Mouse (Mus musculus): ENCODE measurements around the gene Tnni3k.

Gene Tnni3k

DNA sequence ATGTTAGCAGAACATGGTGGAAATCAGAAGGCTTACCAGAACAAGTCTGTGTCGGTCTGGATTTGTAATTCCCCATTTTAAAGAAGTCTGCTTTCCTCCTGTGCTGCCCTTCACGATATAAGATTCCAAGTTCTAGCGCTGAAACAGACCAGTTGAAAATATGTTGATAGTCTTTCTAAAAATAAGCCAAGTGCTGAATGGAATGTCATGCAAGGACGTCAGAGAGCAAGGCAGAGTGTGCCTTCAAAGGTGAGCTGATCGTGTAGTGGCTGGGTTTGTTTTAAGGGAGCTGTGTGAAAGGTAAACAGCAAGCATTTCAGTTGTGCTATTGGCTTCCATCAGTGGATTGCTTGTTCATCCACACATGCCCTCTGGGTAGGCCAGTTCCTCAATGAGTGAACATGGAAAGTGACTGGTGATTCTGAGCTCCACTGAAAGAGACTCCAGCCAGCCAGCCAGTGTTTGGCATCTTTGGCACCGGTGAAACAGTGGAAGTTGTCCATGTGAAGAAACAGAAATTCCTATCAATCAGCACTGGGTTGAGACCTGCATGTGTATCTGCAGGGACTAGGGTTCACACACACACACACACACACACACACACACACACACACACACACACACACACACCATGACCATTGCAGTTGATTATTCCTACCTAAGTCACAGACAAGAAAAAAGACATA lies at the start of gene Tnni3k:
Tnni3k (minus strand) TSS at position 177 of the 686 bp plus-strand sequence.
- DNase-seq: no peak

DNA sequence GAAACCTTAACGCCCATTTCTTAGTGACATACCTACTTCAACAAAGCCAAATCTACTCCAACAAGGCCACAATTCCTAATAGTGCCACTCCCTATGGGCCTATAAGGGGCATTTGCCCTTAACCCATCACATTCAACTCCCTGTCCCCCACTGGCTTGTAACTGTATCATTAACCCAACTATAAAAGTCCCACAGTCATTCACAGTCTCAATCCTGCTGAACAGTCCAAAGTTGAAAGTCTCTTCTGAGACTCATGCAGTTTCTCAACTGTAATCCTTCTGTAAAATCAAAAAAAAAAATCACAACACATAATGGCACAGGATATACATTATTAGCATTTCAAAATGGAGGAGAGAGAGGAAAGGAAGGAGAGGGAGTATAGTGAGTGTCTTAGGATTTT lies 44.1 kb upstream of the Tnni3k start:
- DNase-seq: peak; percentile 51

DNA sequence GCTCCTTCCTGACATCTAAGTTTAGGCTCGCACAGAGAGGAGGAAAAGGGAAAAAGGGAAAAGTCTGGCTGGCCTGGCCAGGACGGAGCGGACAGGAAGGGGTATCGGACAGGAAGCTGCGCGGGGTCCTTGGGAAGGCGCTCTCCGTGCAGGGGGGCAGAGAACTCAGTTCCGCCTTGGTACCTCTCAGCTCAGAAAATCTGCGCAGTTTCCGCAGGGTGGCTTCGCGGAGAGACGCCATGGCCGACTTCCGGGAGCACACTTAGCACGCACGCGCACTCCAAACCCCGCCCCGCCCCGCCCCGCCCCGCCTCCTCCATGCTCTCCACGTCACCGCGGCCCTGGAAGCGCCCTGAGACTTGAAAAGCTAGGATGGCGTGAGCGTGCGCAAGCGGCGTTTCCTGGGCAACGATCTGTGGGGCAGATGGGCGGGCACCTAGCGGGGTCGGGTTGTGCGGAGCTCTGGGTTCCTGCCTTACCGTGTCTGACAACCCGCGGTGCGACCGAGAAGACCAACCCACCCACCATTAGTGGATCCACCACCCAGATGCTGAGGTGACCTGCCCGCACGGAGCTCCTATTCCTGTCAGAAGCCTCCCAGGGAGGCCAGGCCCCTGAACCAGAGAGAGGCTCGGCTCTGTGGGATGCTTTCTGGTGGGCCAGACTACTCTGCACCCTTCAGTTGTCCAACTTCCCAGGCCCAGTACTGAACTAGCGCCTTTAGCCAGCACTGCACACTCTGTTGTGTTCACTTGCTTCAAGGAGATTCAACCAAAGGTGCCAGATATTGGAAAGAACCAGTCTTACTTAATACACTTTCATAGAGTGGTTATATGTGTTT lies 38.1 kb upstream of the Tnni3k start, which contains the start of the genes Fpgt and Lrriq3:
Fpgt (minus strand) TSS at position 288 of the 841 bp plus-strand sequence.
Lrriq3 (plus strand) TSS at position 319 of the 841 bp plus-strand sequence.
- peak; percentile 92 for DNase-seq

DNA sequence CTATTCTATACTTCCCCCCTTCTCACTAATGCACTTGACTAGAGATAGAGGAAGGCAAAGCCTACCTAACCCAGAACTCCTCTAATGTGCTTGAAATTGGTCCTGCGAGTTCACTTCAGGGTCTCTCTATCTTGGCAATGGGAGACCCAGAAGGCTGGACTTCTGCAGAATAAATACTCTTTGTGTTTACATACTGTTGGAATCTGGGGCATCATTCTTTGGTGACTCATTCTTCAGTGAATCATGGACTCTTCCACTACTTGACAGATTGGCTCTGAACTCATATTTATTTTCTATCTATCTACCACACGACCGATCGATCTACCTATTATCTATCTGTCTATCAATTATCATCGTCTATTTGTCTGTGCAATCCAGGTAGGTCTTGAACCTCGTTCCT lies 36.9 kb upstream of the Tnni3k start:
- DNase-seq: no peak

DNA sequence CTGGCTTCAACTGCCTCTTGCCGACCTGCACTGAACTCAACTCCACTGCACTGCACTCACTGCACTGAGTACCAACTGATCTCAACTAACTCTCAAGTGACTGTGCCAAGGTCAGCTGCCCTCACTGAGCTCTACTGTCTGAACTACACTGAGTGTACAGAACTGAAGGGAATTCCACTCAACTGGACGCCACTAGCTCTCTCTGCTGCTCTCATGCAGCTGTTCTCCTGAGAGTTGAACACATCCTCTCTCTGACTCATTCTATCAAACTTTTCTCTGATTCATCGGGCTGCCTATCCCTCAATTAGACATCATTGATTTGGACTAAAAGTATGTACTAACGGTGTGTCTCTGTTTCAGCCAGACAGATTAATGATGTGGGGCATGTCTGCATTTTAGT lies 22.7 kb upstream of the Tnni3k start:
- DNase-seq: no peak

DNA sequence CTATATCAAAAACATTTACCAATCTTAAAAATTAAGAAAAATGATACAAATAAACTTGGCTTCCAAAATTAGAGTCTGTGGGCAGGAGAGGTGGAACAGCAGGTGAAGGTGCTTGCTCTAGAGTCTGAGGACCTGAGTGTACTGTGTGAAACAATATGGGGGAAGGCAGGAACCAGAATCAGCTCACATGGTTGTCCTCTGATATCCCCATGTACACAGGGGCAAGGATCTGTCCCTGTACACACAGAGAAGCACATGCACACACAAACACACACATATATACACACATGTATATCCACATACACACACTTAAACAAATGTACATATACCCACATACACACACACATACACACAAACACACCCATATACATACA lies 4.2 kb upstream of the Tnni3k start:
- DNase-seq: no peak

DNA sequence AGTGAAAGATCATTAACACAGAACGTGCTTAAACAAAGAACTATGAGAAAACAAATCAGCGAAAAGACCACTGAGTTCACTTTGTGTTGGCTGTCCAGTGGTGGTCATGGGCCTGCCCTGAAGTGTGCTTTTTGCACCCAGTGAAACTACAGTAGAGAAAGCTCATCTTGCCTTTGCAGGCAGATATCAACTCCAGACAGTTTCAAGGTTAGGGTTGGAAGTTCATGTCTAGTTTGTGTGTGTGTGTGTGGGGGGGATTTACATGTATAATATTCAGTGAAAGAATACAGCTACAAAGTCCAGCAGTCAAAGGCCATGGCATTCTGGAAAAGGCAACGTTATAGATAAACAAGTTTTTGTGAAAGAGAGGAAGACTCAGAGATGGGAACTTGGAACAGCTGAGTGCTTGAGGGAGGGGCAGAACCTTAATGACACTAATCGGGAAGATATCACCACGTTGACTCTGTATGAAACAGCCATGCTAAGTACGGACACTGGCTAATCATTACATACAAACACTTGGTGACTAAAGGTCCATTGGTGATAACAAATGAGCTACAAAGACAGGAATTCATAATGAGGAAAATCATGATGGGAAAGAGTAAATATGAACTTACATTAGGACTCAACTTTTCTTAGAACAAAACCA lies 3.7 kb upstream of the Tnni3k start:
- DNase-seq: no peak

DNA sequence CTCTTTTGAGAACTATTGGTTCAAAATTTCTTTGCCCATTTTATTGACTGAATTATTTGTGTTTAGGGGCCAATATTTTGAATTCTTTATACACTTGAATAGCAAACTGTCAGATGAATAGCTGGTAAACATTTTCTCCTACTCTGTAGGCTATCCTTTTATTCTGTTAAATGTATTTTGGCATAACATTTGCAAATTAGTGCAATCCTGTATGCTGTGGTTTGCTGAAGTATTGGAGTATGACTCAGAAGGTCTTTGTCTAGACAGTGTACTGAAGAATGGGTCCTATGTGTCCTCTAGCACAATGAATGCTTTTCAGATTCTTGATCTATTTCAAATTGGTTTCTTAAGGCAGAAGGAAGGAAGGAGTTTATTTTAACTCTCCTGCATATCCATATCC lies 2.4 kb upstream of the Tnni3k start:
- DNase-seq: no peak

DNA sequence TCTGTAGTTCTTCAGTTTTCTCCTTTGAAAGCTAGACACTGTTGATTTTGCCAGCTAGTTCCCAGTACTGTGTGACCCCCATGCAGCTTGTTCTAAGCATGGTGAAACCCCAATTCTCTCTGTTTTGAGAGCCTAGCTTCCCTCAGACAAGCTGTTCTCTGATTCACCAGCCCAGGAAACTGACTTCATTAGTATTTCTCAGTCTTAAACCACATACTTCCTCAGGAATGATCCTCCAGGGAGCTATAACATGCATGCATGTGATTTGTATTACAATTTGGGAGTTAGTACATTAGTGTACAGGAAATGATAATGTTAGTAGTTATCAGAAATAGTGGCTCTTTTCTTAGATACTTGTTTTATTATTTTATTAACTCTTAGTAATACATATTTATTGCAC lies 1.4 kb upstream of the Tnni3k start:
- DNase-seq: no peak

DNA sequence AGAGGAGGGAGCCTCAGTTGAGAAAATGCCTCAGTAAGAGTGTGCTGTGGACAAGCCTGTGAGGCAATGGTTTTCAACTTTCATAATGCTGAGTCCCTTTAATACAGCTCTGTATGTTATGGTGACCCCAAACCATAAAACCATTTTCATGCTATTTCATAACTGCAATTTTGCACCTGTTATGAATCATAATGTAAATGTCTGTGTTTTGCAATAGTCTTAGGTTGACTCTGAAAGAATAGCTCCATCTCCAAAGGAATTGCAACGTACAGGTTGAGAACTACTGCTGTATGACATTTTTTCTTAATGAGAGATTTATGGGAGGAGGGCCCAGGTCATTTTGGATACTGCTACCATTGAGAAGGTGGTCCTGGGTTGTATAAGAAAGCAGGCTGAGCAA lies 2.0 kb downstream of the Tnni3k start:
- no peak for DNase-seq

DNA sequence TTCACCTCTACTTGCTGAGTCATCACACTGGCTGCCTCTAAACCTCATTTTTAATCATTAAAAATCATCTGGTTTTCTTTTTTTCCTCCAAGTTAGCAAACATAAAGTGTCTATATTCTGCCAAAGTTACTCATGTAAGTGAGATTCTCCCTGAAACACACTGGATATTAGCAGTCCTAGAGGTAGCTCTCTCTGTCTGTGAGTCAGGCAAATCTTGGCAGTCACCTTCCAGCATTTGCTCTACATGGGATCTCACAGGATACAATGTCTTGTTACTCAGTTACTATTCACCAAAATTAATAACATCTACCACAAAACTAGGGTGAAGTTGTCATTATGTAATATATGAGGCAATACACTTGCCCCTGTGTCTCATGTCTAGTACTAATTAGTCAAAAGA lies 3.2 kb downstream of the Tnni3k start:
- DNase-seq: peak; percentile 5

DNA sequence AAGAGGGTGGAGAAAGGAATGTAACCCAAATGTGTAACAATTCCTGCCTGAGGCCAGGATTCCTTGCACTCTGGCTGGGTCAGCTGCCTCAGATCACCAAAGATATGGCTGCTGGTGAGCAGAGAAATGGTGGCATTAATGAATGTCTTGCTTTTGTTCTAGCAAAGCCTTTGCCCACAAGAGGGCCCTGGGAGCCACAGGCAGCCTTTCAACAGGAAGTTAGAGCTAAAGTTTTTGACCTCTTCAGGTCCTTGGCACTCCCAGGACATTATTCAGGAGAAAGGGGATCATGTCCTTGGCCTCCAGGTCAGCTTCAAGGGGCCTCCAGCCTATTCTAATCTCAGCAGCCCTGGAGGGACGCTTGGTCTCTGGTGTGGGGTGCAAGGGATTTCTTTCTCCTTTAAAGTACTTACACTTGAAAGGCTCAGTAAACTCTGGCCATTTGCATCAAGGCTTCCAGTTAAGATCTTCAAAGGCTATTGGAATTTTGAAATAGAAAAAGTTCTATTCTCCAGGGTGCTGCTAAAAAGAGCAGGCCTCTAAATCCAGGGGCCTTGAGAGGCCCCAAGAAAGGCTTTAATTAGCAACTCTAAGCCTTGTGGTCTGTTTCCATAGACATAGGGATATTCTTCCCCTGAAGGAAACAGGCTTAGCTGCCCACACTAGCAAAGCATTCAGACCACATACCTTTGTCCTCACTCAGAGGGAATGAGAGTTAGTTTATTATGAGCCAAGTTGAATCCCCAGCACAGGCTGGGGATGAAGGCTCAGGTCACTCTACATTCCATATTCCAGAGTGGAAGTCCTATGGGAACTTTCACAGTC lies 16.0 kb downstream of the Tnni3k start:
- DNase-seq: no peak

DNA sequence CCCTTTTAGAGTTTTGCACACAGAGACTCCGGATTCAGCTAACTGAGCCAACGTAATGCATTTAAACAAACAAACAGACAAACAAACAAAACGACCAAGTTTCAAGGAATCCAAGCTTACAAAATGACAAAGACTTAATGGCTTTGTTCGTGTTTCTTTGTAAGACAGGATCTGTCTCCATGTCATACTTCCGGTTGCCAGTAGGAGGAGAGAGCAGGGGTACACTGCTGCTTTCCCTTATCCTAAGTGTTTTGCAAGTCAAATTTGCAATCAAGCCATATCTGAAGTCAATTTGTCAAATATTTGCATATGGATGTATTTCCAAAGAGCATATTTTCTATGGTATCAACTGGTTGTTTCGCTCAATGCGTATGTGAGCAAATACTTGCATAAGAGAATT lies 20.9 kb downstream of the Tnni3k start:
- DNase-seq: no peak

DNA sequence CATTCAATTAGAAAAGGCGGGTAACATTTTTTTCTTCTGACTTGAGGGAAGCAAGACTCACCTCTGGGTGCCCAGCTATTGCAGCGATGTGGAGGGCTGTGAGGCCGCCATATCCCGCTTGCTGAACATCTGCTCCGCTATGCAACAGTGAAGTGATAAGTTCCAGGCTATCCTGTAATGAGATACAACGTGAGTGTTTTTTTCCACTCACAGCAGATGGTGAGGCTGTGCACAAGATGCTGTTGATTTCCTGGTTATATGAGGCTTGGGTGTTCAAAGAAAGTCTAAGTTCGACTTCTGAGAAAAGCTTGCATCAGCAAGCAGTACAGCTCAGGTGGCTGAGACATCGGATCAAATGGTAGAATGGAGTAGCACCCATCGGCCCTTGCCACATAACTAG lies 25.0 kb downstream of the Tnni3k start:
- DNase-seq: no peak

DNA sequence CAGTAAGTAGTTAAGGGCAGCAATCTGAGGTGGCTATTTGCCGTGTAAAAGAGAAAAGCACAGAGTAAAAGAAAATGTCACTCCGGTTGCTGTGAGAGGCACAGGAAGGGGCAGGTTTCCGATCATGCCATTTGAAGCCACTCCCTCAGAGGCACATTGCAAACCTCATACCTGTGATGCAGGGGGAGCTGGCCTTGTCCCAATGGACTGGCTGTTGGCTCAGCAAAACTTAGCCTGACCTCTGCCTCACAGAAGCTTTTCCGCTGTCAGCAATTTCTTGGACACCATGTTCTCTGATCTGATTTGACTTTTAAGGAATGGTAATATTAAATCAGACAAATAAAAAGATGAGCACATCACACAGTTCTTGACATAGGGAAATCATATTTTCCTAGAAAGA lies 52.4 kb downstream of the Tnni3k start:
- peak; percentile 71 for DNase-seq

DNA sequence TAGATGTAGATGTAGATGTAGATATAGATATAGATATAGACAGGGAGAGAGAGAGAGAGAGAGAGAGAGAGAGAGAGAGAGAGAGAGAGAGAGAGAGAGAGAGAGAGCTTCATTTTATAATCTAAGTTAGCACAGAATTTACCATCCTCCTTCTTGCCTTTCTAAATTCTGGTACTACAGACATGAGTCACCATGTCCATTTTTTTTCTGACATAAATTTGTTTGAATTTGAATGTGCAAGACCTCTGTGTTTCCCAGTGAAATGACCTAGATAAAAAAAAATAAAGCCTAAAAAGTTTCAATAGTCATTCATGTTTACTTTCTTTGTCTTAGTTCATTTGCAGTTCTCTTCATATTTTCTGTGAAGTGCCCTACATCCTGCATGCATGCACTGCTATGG lies 54.2 kb downstream of the Tnni3k start:
- no peak for DNase-seq

DNA sequence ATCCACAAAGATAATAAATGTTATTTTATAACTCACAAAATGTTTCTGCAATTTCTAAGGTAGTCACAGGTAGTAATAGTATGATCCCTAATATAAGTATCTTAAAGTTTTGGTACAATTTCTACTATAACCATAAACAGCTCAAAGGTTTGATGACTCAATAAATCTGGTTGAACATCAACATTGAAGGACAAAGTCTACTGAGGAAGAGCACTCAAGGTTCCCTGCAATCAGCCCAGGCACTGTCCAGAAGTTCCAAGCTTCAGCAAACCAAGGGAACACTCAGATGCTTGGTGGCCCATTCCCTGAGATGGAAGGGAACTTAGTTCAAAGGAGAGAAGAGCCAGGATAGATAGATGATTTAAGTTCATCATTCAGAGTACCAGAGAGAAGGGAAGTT lies 62.5 kb downstream of the Tnni3k start:
- DNase-seq: peak; percentile 31

DNA sequence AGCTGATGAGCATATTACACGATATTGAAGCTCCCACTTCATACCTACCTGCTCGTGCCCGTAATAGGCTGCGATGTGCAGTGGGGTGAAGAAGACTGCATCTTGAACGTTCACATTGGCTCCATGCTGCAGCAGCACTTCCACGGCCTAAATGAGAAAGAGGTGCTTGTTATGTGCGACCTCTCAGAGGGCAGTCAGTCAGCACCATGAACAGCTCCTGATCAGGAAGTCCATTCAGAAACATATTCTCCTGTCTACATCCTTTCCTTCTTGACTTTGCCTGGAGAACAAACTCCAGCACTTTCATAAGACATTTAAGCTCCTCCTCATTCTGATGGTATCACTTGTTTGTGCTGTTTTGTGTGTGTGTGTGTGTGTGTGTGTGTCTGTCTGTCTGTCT lies 76.1 kb downstream of the Tnni3k start:
- DNase-seq: no peak

DNA sequence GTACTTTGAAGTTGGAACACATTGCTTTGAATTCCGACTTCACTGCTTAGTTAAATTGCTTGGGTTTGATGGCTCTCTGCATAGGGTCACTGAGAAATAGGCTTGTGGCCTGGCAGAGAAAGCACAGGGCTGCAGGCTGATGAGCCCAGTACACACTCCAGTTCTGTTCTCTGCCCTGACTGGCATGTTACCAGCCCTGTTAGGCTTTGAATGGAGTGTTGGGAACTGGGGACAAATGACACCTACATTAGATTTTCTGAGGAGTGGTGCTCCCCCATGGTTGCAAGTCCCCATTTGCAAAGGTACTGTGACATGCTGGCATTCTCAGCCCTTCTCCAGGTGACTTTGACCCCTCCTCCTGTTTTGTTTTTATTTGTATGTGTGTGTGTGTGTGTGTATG lies 83.6 kb downstream of the Tnni3k start:
- no peak for DNase-seq

DNA sequence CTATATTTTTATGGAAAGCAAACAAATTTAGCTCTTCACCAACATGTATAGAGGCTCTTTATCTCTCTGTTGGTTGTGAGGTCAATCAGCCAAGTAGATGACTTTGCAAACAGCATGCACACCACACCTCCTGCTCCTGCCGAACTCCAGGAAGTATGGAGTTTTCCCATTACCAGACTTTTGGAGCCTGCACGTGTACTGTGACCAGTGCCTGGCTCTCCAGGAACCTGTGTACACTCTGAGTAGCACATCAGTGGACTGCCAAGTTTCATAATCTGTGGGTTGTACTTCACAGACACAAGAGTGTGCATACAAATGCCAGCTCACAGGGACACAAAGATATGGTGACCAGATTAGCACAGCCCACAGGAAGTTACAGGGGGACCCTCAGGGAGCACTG lies 84.2 kb downstream of the Tnni3k start:
- DNase-seq: no peak

DNA sequence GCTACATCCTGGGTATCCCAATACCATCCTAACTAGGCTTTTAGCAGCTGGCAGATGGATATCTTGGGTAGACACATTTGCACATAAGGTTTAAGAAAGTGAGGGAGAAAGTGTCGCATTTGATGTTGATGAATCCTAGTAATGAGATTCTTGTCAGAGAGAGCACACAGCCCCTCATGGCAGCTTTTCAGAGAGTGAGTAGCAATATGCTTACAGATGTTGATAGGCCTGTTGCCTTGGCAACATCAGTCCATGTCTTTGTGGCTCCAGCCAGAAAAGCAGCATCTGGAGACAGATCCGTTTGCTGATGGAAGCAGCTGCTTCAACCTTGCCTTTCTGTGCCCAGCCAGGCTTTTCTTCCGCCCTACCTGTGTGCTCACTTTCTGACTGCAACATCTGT lies 93.9 kb downstream of the Tnni3k start:
- no peak for DNase-seq

DNA sequence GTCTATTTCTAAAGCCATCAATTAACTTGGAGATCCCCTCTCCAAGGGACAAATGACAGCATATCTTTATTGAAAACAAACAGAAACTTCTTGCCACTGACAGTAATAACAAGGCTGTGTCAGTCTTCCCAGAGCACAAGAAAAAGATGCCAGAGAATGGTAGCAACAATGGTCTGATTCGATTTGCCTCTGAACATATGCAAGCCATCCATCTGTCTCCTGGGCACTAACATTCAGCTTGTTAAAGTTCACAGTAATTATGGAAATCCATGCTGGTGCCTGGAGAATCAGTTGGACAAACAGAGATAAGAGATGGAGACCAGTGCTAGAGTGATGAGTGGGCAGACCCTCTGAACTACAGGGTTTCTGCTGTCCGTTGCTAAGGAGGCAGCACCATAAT lies 102.1 kb downstream of the Tnni3k start:
- no peak for DNase-seq

DNA sequence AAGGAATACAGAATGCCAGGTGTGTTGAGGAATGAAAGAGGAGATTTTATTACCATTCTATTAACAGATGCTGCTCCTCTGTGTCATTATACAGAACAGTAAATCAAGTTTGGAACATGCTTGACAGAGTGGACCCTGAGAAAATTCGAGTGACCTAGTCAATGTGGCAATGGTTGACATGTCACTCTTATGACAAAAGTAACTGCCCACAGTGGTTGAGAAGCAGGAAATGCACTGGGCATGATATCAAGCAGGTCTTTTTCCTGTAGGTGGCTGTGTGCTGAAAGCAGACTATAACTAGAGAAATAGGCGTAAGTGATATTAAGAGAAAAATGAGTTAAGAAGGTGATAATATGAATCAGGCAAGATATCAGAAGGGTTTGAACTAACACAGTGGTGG lies 105.7 kb downstream of the Tnni3k start:
- DNase-seq: no peak
